Mouse (Mus musculus) brain, embryonic 18.5 days (tissue): ENCODE results near the gene Robo4.

Source experiments
- DNase-seq: peaks from one replicate; pipeline ENCODE4 v3.0.0-alpha.2; 2012; ENCODE audit warnings: low read depth, low spot score

Gene Robo4

DNA sequence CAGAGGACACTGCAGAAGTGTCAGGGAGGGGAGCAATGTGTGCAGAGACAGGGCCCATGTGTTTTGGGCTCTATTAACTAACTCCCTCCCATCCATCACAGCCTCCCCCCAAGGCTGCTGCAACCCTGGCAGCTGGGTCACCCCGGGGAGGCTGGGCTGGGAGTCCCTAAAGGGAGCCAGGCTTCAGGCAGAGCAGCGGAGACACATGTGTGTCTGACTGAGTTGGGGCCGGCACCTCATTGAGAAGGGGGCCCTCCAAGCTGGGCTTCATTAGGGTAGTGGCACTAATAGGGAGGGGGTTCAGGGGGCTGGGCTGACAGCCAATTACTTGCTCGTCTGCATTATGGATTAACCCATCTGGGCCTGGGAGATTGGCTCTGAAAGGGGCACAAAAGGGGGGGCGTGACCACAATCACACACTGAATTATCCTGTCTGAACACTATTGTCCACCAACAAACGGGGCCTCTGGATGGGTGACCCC lies 52.4 kb downstream of the Robo4 start:
- no peak for DNase-seq

DNA sequence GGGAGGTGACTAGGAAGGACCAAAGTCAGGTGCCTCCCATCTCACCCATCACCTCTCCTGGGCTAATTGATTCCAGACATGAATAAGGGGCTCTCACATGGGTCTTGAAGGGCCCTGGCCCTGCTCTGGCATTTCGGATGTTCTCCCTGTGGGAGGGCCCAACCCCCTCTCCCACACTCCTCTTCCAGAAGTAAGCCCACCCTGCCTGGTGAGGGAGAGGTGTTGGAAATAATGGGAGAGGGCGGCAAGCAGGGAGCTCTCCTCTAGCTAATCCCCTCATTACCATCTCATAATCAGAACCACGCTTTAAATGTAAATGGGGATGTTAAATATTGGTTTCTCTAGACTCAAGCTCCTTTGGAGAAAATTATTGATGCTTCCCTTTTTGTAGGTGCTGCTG lies 53.3 kb downstream of the Robo4 start:
- no peak for DNase-seq

DNA sequence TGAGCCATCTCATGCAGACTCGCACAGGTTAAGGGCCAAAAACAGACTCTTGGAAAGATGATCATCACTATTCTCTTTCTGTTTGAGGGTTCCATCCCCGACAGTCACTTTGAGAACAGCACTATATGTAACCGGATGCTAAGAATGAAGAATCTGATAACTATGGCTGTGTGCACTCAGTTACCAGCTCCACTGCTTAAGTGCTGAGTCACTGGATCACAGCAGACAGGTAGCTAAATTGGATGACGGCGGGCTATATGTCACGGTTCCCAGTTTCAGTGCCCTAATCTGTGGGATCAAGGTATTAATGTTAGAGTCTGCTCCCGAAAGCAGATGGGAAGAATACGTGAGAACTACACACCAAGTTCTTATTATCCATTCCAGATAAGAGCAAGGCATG lies 54.2 kb downstream of the Robo4 start:
- no peak for DNase-seq

DNA sequence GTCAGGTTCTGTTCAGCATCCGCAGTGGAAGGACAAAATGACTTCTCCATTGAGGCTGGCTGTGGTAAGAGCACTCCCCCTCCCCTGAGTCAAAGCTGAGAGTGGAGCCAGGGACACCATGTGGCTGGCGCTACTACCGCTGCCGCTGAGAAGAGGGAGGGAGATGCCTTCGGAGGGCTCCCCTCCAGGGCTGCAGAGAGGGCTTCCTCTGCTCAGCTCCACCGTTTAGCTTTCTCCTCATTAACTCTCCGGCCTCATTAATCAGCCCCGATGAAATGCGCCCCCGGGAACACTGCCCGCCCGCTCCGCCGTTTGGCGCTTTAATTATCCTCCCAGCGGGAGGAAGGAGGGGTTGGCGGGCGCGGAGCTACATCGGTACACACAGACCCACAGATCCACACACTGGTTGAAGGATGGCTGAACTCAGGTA lies 54.8 kb downstream of the Robo4 start:
- DNase-seq = no peak

DNA sequence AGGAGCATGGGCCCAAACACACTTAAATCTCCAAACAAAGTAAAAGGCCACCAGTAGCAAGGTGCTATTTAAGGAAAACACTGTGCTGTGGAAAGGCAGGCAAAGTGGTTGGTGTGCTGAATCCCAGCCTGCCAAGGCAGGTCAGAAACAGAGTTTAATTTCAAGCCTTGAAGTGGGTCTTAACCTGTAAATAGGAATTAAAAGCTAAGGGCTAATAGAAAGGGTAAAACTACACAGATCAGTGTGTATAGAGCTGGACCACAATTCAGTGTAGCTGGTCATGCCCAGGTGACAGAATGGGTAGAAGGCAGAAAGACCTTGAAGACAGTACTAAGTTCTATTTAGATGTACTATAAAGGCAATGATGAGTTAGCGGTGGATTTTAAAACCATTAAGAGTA lies 55.5 kb downstream of the Robo4 start:
- DNase-seq = no peak

DNA sequence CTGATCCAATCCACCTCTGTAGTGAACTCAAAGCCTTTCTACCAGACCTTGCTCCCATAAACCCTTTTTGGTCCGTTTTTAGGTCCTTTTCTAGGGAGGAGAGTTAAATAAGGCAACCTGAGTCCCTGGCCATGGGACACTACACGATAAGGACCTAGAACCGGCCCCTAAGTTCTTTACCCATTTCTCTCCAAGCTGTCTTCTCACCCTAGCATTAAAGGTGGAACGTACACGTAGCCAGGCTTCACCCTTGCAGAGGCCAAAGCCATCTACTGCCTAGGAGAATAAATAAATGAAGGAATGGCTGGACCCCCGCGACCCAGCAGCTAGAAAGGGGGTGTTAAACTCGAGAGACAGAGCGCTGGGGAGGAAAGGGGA lies 58.0 kb downstream of the Robo4 start:
- DNase-seq = no peak

DNA sequence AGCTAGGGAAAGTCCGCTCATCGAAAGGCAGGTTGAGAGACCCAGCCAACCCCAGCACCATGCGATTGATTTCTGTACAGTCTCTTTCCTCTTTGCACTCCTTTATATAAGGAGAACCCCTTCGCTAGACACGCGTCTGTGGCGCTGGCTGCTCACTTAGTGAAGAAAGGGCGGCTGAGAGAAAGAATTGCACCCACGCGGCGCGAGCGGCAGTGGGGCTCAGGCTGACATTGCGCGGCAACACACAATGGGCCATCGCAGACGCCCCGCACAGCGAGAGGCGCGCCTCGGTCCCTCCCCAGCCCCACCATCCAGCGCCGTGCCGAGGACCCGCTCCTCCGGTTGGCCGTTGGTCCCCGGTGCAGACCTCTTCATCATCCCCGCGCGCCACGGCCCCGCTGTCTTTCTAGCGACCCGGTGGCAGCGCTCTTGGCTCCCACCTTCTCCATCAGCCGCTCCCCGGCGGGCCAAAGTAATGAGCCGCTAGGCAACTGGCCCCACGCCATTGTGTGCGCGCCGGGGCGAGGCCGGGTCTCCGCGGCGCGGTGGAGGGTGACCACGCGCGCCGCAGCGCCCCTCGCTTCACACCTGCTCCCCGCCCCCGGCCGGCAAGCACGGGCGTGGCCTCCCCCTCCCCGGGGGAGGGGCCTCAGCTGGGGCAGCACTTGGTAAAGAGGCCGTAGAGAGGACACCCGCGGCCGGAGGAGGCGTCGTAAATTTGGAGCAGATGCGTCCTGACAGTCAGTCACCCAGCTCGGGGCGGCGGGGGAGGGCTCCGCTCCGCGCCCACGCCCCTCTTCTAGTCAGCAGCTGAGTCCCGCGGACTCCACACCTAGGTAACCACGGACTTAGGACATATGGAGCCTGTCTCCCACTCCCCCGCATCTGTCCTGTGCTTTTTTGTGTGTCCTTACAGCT lies 58.6 kb downstream of the Robo4 start:
- no peak for DNase-seq

DNA sequence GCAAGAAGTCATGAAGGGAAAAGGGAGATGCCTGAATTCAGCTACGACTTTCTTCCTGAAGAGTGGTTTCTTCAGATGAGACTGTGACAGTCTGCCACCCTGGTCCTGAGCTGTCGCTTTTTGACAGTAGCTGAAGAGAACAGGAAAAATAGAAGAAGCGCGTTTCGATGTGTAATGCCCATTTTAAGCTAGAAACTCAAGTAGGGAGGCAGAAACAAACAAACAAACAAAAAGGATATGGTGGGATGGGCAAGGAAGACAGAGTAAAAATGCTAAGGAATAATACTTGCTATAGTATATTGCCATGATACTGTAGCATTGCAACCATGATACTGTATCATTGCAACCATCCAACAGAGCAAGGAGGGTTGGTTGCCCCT lies 59.3 kb downstream of the Robo4 start:
- DNase-seq = no peak

DNA sequence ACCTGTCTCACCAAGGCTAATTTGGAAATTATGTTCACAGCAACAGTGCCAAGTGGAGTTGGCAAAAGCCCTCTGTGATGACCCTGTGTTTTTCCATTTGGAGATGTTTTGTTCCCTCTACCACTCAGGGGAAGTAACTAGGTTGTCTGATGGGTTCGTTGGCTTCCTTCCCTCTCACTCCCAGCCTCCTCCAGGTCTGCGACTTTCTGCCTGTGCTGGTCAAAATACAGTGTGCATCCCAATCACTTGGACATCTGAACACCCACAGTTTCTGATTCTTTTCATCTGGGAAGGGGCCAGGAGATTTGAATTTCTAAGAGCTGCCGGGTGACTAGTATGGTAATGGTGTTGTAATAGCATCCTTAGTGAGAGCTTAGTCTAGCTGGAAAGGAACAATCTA lies 59.9 kb downstream of the Robo4 start:
- no peak for DNase-seq

DNA sequence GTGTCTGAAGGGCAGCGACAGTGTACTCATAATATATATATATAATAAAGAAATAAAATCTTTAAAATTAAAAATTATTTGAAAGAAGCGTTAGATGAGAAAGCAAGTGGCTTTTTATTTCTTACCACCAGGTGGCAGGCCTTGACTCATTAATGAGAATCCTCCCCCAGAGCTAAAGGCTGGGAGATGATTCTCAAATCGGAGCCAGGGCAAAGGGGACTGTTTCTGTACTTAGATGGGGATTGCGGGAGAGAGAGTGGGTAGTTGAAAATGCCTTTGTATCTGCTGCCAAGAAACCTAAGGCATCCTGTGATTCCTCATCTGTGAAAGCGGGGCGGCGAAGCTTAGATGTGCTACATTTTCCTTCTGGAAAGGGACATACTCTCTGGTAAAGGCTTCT lies 61.1 kb downstream of the Robo4 start:
- no peak for DNase-seq
